Mouse (Mus musculus): ENCODE measurements around the gene Fcrl6.

The Fcrl6 gene

GRCm38 (mm10) chr1:172548501-172548900 lies 53.9 kb downstream of the Fcrl6 start:
- DNase-seq (ENCODE audit: low spot score in 2 of 2): no peak

Measured in frontal cortex, postnatal 36 days (tissue).